Mouse (Mus musculus) mouse trophoblast stem cell (cell line): ENCODE data around the gene U2af2.

Experiments
- in situ Hi-C, 2 experiments: fragments of 300-500 bp; cut with MseI, MboI; formaldehyde crosslinking; loops; 2 replicates in 1 of 2; 3 replicates in 1 of 2; pipeline ENCODE4 v1.15.1; 2025

U2af2 gene

GRCm38 (mm10) chr7:5112701-5113100 is 50.8 kb downstream of the U2af2 start:
- in situ Hi-C loops: no loop called here

GRCm38 (mm10) chr7:5116850-5117249 is 54.9 kb downstream of the U2af2 start, which contains the start of gene Rfpl4:
Gene Rfpl4, minus strand, starts transcription at chr7:5116950.
- in situ Hi-C loops: no loop called here

GRCm38 (mm10) chr7:5125078-5125477 is 63.1 kb downstream of the U2af2 start:
- in situ Hi-C loops: no loop called here

GRCm38 (mm10) chr7:5125549-5126406 is 63.8 kb downstream of the U2af2 start, which contains the start of gene Rasl2-9:
Gene Rasl2-9, minus strand, starts transcription at chr7:5125950.
- in situ Hi-C loops: no loop called here
